Mouse (Mus musculus): ENCODE results near the gene Txk.

DNA sequence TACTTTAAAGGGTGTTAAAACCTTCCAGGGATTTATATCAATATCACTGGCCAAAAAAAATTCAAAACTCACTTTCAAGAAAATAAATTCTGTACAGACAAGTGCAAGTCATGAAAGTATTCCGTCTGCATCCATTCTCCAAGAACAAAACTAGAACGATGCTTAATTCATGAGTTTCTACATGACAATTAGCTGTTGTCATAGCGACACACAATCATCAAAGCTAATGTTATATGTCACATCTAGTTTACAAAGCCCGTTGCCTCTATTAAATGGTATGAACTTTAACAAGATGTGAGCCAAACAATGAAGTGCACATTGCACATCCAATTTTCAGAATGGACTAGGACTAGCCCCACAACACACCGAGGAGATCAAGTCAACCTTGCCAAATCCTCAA is 9.2 kb upstream of the Txk start:
- TF ChIP-seq MAFK (IDR thresholded peaks at IDR 0.05; ENCODE audit: borderline replicate concordance, low read depth, low read length) (no peak), BHLHE40 (IDR thresholded peaks at IDR 0.05; ENCODE audit: borderline replicate concordance, low read depth, low read length) (no peak), JUND (IDR thresholded peaks at IDR 0.05; ENCODE audit: low read depth, low read length) (no peak), USF1 (IDR thresholded peaks at IDR 0.05; ENCODE audit: low read depth, low read length) (no peak), CTCF (IDR thresholded peaks at IDR 0.05 in 2 of 3, conservative IDR thresholded peaks at IDR 0.05 in 1 of 3; ENCODE audit: control insufficient read depth in 1 of 3, insufficient read depth in 1 of 3, low read depth in 2 of 3, low read length in 3 of 3, poor library complexity in 1 of 3, severe bottlenecking in 1 of 3) (no peak), GATA1 (IDR thresholded peaks at IDR 0.05; ENCODE audit: low read depth, low read length) (no peak), MEF2A (IDR thresholded peaks at IDR 0.05; ENCODE audit: extremely low read depth, insufficient replicate concordance, low read depth, low read length, poor library complexity, severe bottlenecking) (no peak), RCOR1 (IDR thresholded peaks at IDR 0.05; ENCODE audit: low read depth, low read length) (no peak), RAD21 (IDR thresholded peaks at IDR 0.05; ENCODE audit: low read depth, low read length) (no peak), POLR2A (IDR thresholded peaks at IDR 0.05; ENCODE audit: control insufficient read depth in 1 of 2, insufficient read depth in 1 of 2, low read depth in 1 of 2, low read length in 2 of 2, poor library complexity in 1 of 2) (no peak), NRF1 (IDR thresholded peaks at IDR 0.05; ENCODE audit: insufficient read depth, low read depth, low read length, poor library complexity, severe bottlenecking) (no peak), ELF1 (IDR thresholded peaks at IDR 0.05; ENCODE audit: low read depth, low read length) (no peak)
